Mouse (Mus musculus): ENCODE data around the gene Atp8b5. TPM values are rescaled to one million over a fixed set of nuclear protein-coding genes. Genes with fewer than 3 reads are reported as not detected.
A peak's percentile ranks its signal among the peaks of the same experiment; 100 is the strongest.

Atp8b5 gene
- polyA plus RNA-seq, 1 experiment from 2014 or later, result 0.78 TPM

GRCm38 (mm10) chr4:43417269-43418062 is 150.5 kb downstream of the Atp8b5 start:
- Histone ChIP-seq H3K36me3 (peaks cover 65% of the 10 kb centered on the region), H3K4me2 (no peak overlapping the region), H3K27me3 (replicated peaks) (peaks cover 7% of the 10 kb centered on the region; the same call in 1 of the 2 replicates), H3K4me3 (replicated peaks) (no peak overlapping the region), H3K27ac (replicated peaks) (no peak overlapping the region), H3K9me3 (replicated peaks) (no peaks in the 10 kb centered on the region), H3K9ac (replicated peaks) (no peak overlapping the region), H3K4me1 (peaks cover 33% of the 10 kb centered on the region)
- WGBS, result 78% methylated on average over 16 of the region's 16 CpGs
- no peak for ATAC-seq (ENCODE audit: low FRiP score)

GRCm38 (mm10) chr4:43418450-43418849 is 151.5 kb downstream of the Atp8b5 start:
- WGBS, result 79% methylated on average over 4 of the region's 4 CpGs
- Histone ChIP-seq H3K9ac (replicated peaks) (no peak overlapping the region), H3K36me3 (peaks cover 75% of the 10 kb centered on the region), H3K4me3 (replicated peaks) (no peak overlapping the region), H3K27me3 (replicated peaks) (peaks cover 16% of the 10 kb centered on the region), H3K4me2 (no peak overlapping the region), H3K9me3 (replicated peaks) (no peaks in the 10 kb centered on the region), H3K27ac (replicated peaks) (peak overlapping the region; percentile 13; the same call in 1 of the 2 replicates), H3K4me1 (peaks cover 30% of the 10 kb centered on the region)
- no peak for ATAC-seq (ENCODE audit: low FRiP score)

GRCm38 (mm10) chr4:43418973-43419656 is 152.2 kb downstream of the Atp8b5 start:
- peaks cover 81% of the 10 kb centered on the region for H3K36me3 ChIP-seq
- H3K27me3 ChIP-seq (replicated peaks), result peaks cover 23% of the 10 kb centered on the region
- H3K4me2 ChIP-seq, result no peak overlapping the region
- ATAC-seq (ENCODE audit: low FRiP score), result no peak
- 0 out of 2 replicates have a peak overlapping the region, but pooled peaks have one; percentile 13 for H3K27ac ChIP-seq (replicated peaks)
- H3K9me3 ChIP-seq (replicated peaks), result no peaks in the 10 kb centered on the region
- 57% methylated on average over 15 of the region's 15 CpGs for whole genome bisulfite sequencing
- H3K4me1 ChIP-seq, result peaks cover 28% of the 10 kb centered on the region
- H3K9ac ChIP-seq (replicated peaks), result no peak overlapping the region
- no peak overlapping the region for H3K4me3 ChIP-seq (replicated peaks)

- 75% methylated on average over 9 of the region's 9 CpGs for WGBS
- Histone ChIP-seq H3K27me3 (replicated peaks) (peaks cover 30% of the 10 kb centered on the region), H3K4me2 (no peak overlapping the region), H3K36me3 (peaks cover 82% of the 10 kb centered on the region), H3K9me3 (replicated peaks) (no peaks in the 10 kb centered on the region), H3K27ac (replicated peaks) (0 out of 2 replicates have a peak overlapping the region, but pooled peaks have one; percentile 13), H3K9ac (replicated peaks) (no peak overlapping the region), H3K4me3 (replicated peaks) (no peak overlapping the region), H3K4me1 (peaks cover 27% of the 10 kb centered on the region)
- no peak for ATAC-seq (ENCODE audit: low FRiP score)
Observed at GRCm38 (mm10) chr4:43419801-43420281, 152.9 kb downstream of the Atp8b5 start.

GRCm38 (mm10) chr4:43420305-43420704 is 153.3 kb downstream of the Atp8b5 start:
- no peak overlapping the region for H3K4me2 ChIP-seq
- H3K4me1 ChIP-seq, result peaks cover 26% of the 10 kb centered on the region
- peaks cover 35% of the 10 kb centered on the region for H3K27me3 ChIP-seq (replicated peaks)
- 5% methylated on average over 6 of the region's 6 CpGs for whole genome bisulfite sequencing
- 0 out of 2 replicates have a peak overlapping the region, but pooled peaks have one; percentile 13 for H3K27ac ChIP-seq (replicated peaks)
- H3K36me3 ChIP-seq, result peaks cover 82% of the 10 kb centered on the region
- no peak overlapping the region for H3K9ac ChIP-seq (replicated peaks)
- no peak for ATAC-seq (ENCODE audit: low FRiP score)
- H3K9me3 ChIP-seq (replicated peaks), result no peaks in the 10 kb centered on the region
- no peak overlapping the region for H3K4me3 ChIP-seq (replicated peaks)

- no peak overlapping the region for H3K9ac ChIP-seq (replicated peaks)
- H3K9me3 ChIP-seq (replicated peaks), result no peaks in the 10 kb centered on the region
- H3K4me2 ChIP-seq, result no peak overlapping the region
- no peak for ATAC-seq (ENCODE audit: low FRiP score)
- peaks cover 82% of the 10 kb centered on the region for H3K36me3 ChIP-seq
- H3K4me3 ChIP-seq (replicated peaks), result no peak overlapping the region
- H3K27ac ChIP-seq (replicated peaks), result no peak overlapping the region
- H3K27me3 ChIP-seq (replicated peaks), result peaks cover 41% of the 10 kb centered on the region
- peaks cover 30% of the 10 kb centered on the region for H3K4me1 ChIP-seq
- WGBS, result 81% methylated on average over 28 of the region's 28 CpGs
Observed at GRCm38 (mm10) chr4:43421632-43422240, 154.8 kb downstream of the Atp8b5 start.

Other genes starting within 250 kb of the Atp8b5 start
- 27.8 and 30.8 TPM in 2 replicates for gene Pigo, start 241.3 kb upstream of the Atp8b5 start, polyA plus RNA-seq (2015; fragmentation: Nextera tagmentation; extraction: Ambion mirVana)
- 231 and 240 TPM in 2 replicates for gene Stoml2, start 235.4 kb upstream of the Atp8b5 start, polyA plus RNA-seq (2015; fragmentation: Nextera tagmentation; extraction: Ambion mirVana)
- gene Fam214b, start 220.9 kb upstream of the Atp8b5 start, polyA plus RNA-seq (2015; fragmentation: Nextera tagmentation; extraction: Ambion mirVana), result 27.5 and 28.5 TPM in 2 replicates
- 11.1 and 12.3 TPM in 2 replicates for gene Unc13b, start 208.2 kb upstream of the Atp8b5 start, polyA plus RNA-seq (2015; fragmentation: Nextera tagmentation; extraction: Ambion mirVana)
- 69.2 and 82.7 TPM in 2 replicates for gene Rusc2, start 114.8 kb downstream of the Atp8b5 start, polyA plus RNA-seq (2015; fragmentation: Nextera tagmentation; extraction: Ambion mirVana)
- 1.7 and 2.6 TPM in 2 replicates for gene Fam166b, start 162.0 kb downstream of the Atp8b5 start, polyA plus RNA-seq (2015; fragmentation: Nextera tagmentation; extraction: Ambion mirVana)
- 9.7 and 14.1 TPM in 2 replicates for gene Tesk1, start 174.8 kb downstream of the Atp8b5 start, polyA plus RNA-seq (2015; fragmentation: Nextera tagmentation; extraction: Ambion mirVana)
- gene Cd72, start 187.5 kb downstream of the Atp8b5 start, polyA plus RNA-seq (2015; fragmentation: Nextera tagmentation; extraction: Ambion mirVana), result 4.3 and 6.7 TPM in 2 replicates
- 1.9 TPM in 1 of 2 replicates, not detected in the other for gene Sit1, start 216.6 kb downstream of the Atp8b5 start, polyA plus RNA-seq (2015; fragmentation: Nextera tagmentation; extraction: Ambion mirVana)
- gene Ccdc107, start 225.7 kb downstream of the Atp8b5 start, polyA plus RNA-seq (2015; fragmentation: Nextera tagmentation; extraction: Ambion mirVana), result 88.9 and 89.8 TPM in 2 replicates
- 5.9 and 15.4 TPM in 2 replicates for gene Arhgef39, start 232.5 kb downstream of the Atp8b5 start, polyA plus RNA-seq (2015; fragmentation: Nextera tagmentation; extraction: Ambion mirVana)
- gene Car9, start 239.8 kb downstream of the Atp8b5 start, polyA plus RNA-seq (2015; fragmentation: Nextera tagmentation; extraction: Ambion mirVana), result 0.17 and 1.3 TPM in 2 replicates

Data from neural tube, embryonic 15.5 days (tissue).